Mouse (Mus musculus) small intestine, adult 2 months (tissue): ENCODE measurements around the gene Pkn1. TPM values are rescaled to one million over a fixed set of nuclear protein-coding genes. Genes with fewer than 3 reads are reported as not detected.

Experiments
- H3K27ac ChIP-seq: fragments of 200-500 bp; 2 replicates; pipeline ENCODE4 v1.5.1; 2012; ENCODE audit warnings: low read depth, low read length, control low read depth, inconsistent platforms; ENCODE audit not compliant: insufficient read depth
- H3K27me3 ChIP-seq: fragments of 200-500 bp; 2 replicates; pipeline ENCODE4 v1.6.1; 2012; ENCODE audit warnings: mild to moderate bottlenecking, moderate library complexity, low read length, inconsistent platforms; ENCODE audit not compliant: control insufficient read depth, insufficient read depth
- H3K36me3 ChIP-seq: fragments of 200-500 bp; 2 replicates; pipeline ENCODE4 v1.6.1; 2012; ENCODE audit warnings: mild to moderate bottlenecking, low read length, control low read depth, inconsistent platforms; ENCODE audit not compliant: control insufficient read depth, insufficient read depth
- H3K4me1 ChIP-seq: fragments of 200-500 bp; 2 replicates; pipeline ENCODE4 v1.6.1; 2012; ENCODE audit warnings: low read length, inconsistent platforms, mixed read lengths; ENCODE audit not compliant: control insufficient read depth, insufficient read depth, insufficient read length
- H3K4me3 ChIP-seq: fragments of 200-500 bp; 2 replicates; pipeline ENCODE4 v1.5.1; 2012; ENCODE audit warnings: low read depth, mild to moderate bottlenecking, control low read depth, inconsistent platforms, low read length, moderate library complexity
- CTCF ChIP-seq: fragments of 200-500 bp; IDR thresholded peaks from 2 replicates; pipeline ENCODE4 v1.5.1; 2012; ENCODE audit warnings: low read depth, mild to moderate bottlenecking, control low read depth, inconsistent platforms, low read length, moderate library complexity, mixed read lengths; ENCODE audit not compliant: insufficient replicate concordance, insufficient read length; ENCODE audit errors: extremely low read depth
- POLR2A ChIP-seq: fragments of 200-500 bp; IDR thresholded peaks from 2 replicates; pipeline ENCODE4 v1.6.1; 2012; ENCODE audit warnings: low read depth, mild to moderate bottlenecking, control low read depth, inconsistent platforms, low read length, moderate library complexity
- WGBS: fragments of 180-500 bp; shearing (Covaris S2); methylation state at CpG from one replicate; pipeline ENCODE4 v1.1.7; 2018; 5-methylcytosine and 5-hydroxymethylcytosine counted together
- polyA plus RNA-seq: library from polyadenylated mRNA; depleted of rRNA; stranded (reverse); fragments of >200 nt; gene quantifications from 2 replicates; pipeline ENCODE4 v1.2.3, GENCODE M21; 2012

Gene Pkn1
- polyA plus RNA-seq, 1 experiment, result 117 TPM

- Histone ChIP-seq H3K4me3 (no peak overlapping the region), H3K36me3 (no peaks in the 10 kb centered on the region), H3K4me1 (peaks cover 13% of the 10 kb centered on the region), H3K27me3 (no peaks in the 10 kb centered on the region), H3K27ac (no peak overlapping the region)
- 42% methylated on average over 8 of the region's 8 CpGs for WGBS
- TF ChIP-seq POLR2A (no peak), CTCF (no peak)
These were observed 38.4 kb downstream of the Pkn1 start for GRCm38 (mm10) chr8:83660545-83660944.

GRCm38 (mm10) chr8:83656484-83657246 is 42.3 kb downstream of the Pkn1 start:
- 85% methylated on average over 13 of the region's 13 CpGs for WGBS
- H3K27me3 ChIP-seq, result no peaks in the 10 kb centered on the region
- H3K36me3 ChIP-seq, result no peaks in the 10 kb centered on the region
- H3K4me1 ChIP-seq, result peaks cover 15% of the 10 kb centered on the region
- no peak overlapping the region for H3K4me3 ChIP-seq
- no peak overlapping the region for H3K27ac ChIP-seq
- TF ChIP-seq POLR2A (no peak), CTCF (no peak)

GRCm38 (mm10) chr8:83656043-83656442 is 42.9 kb downstream of the Pkn1 start:
- TF ChIP-seq CTCF (no peak), POLR2A (no peak)
- Histone ChIP-seq H3K4me1 (peaks cover 14% of the 10 kb centered on the region), H3K4me3 (no peak overlapping the region), H3K36me3 (no peaks in the 10 kb centered on the region), H3K27ac (no peak overlapping the region), H3K27me3 (no peaks in the 10 kb centered on the region)
- 91% methylated on average over 9 of the region's 9 CpGs for WGBS

- H3K4me1 ChIP-seq, result peaks cover 13% of the 10 kb centered on the region; the same call in 1 of the 2 replicates
- H3K27ac ChIP-seq, result no peak overlapping the region
- WGBS, result 93% methylated on average over 6 of the region's 6 CpGs
- H3K4me3 ChIP-seq, result no peak overlapping the region
- H3K27me3 ChIP-seq, result no peaks in the 10 kb centered on the region
- TF ChIP-seq POLR2A (no peak), CTCF (no peak)
- no peaks in the 10 kb centered on the region for H3K36me3 ChIP-seq
These were observed 44.3 kb downstream of the Pkn1 start for GRCm38 (mm10) chr8:83654725-83655124.

- no peaks in the 10 kb centered on the region for H3K27me3 ChIP-seq
- no peak for TF ChIP-seq CTCF
- TF ChIP-seq POLR2A, result no peak
- 12% methylated on average over 10 of the region's 10 CpGs for WGBS
- H3K4me3 ChIP-seq, result peak overlapping the region; percentile 89
- no peak overlapping the region for H3K27ac ChIP-seq
- peaks cover 13% of the 10 kb centered on the region; the same call in 1 of the 2 replicates for H3K4me1 ChIP-seq
- no peaks in the 10 kb centered on the region for H3K36me3 ChIP-seq
These were observed 45.3 kb downstream of the Pkn1 start for GRCm38 (mm10) chr8:83653662-83654017.

GRCm38 (mm10) chr8:83652744-83653661 is 46.0 kb downstream of the Pkn1 start:
- WGBS, result 1% methylated on average over 45 of the region's 46 CpGs
- peaks cover 13% of the 10 kb centered on the region; the same call in 1 of the 2 replicates for H3K4me1 ChIP-seq
- TF ChIP-seq POLR2A, result no peak
- TF ChIP-seq CTCF, result no peak

More at GRCm38 (mm10) chr8:83652744-83653661, 46.0 kb downstream of the Pkn1 start:
- no peaks in the 10 kb centered on the region for H3K36me3 ChIP-seq
- no peaks in the 10 kb centered on the region for H3K27me3 ChIP-seq
- peak overlapping the region; percentile 38; the same call in 1 of the 2 replicates for H3K27ac ChIP-seq
- peak overlapping the region; percentile 89 for H3K4me3 ChIP-seq
